Mouse (Mus musculus): ENCODE results near the gene Cpne6.

Gene Cpne6

DNA sequence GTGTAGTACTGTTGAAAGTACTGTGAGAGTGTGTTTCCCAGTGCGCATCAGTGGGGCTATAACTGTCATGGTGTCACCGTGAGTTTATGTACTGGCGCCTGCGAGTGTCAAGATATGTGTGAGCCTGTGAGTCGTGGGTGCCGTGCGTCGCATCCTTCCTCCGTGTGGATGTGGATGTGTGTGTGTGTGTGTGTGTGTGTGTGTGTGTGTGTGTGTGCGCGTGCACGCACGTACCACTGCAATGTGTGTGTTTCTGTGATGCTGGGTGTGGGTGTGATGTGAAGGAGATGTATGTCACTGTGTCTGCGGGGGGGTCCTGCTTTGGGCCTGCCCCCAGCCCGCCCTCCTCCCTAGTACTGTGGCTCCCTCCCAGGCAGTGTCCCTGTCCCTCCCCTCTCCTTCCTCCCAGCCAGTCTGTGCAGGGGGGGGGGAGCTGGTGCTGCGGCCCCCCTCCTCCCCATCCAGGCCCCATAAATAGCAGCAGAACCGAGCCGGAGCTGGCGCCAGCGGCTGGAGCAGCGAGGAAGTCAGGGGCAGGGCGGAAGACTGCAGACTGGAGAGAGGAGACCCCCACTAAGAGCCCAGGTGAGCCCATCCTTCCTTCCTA, at the start of gene Cpne6:
TSS of gene Cpne6 (plus strand) at position 321 of the 607 bp plus-strand sequence.
- no peak for DNase-seq (ENCODE audit: low read depth)

DNA sequence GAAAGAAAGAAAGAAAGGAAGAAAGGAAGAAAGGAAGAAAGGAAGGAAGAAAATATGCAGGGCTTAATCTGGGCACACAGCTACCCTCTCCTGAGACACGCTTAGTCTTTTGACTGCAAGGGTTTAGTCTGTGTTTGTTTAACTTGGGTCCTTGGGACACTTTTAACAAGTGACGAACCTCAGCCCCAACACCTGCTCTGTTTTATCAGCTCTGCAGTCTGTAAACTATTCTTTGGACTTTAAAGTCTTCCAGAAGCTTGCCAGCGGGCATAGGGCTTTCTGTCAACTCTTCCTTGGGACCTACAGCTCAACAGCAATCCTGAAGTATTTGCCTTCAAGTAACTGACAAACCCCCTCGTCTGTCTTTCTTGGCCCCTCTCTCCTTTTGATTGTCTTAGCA, 48.5 kb upstream of the Cpne6 start:
- no peak for DNase-seq (ENCODE audit: low read depth)

DNA sequence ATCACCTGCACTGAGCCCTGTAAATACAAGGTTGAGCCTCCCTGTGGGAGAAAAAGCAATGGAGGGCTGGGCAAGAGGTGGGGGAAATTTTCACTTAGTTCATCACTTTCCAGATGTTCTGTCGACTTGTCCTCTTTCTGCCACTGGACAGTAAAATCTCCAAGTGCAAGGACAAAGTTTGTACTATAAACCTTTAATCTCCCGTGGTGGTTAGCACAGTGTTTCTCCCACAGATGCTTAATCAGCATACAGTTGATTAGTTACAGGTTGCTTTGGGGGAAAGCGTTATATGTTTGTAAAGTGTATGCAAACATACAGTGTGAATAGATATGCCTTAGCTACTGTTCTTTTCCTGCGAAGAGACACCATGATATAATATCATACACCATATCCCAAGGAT, 43.8 kb upstream of the Cpne6 start:
- no peak for DNase-seq (ENCODE audit: low read depth)

- DNase-seq (ENCODE audit: low read depth), result no peak
Observed at GRCm38 (mm10) chr14:55467108-55467507, 43.1 kb upstream of the Cpne6 start.

GRCm38 (mm10) chr14:55468301-55468741, 41.9 kb upstream of the Cpne6 start:
- DNase-seq (ENCODE audit: low read depth), result no peak

DNA sequence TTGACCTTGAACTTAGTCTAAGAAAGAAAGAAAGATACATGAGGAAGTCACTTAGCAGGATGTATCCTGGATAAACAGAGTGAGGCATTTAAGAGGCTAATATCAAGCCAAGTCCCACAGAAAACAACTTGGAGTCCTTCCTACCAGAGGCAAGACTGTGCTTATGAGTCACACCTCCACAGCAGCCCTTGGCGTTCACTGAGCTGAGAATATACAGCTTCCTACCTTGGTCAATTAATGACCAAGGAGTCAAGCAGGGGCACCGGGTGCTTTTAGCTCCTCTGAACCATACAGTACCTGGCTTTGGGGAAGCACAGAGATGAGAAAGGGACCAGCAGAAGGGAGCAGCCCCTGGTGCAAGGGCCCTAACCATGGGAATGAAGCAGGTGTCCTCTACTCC, 41.2 kb upstream of the Cpne6 start:
- no peak for DNase-seq (ENCODE audit: low read depth)

- DNase-seq (ENCODE audit: low read depth), result no peak
Observed at GRCm38 (mm10) chr14:55469821-55470220, 40.4 kb upstream of the Cpne6 start.

GRCm38 (mm10) chr14:55470806-55471205, 39.4 kb upstream of the Cpne6 start:
- DNase-seq (ENCODE audit: low read depth), result no peak

DNA sequence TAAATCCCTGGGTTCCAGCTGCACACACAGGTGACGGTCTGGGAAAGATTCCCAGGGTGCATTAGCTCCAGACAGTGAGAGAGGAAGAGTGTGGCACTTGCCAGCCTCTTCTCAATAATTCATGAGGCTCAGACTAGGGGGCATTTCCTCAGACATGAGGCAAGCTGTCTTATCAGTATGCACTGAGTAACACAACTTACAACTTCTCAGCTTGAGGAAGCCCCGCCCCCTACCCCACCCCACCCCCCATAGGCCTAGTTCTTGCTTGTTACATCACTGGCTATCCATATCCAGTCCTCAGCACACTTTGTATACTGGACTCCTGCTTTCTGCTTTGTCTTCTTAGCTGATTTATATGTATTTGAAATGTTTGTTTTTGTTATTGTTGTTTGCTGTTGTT, 34.6 kb upstream of the Cpne6 start:
- no peak for DNase-seq (ENCODE audit: low read depth)

GRCm38 (mm10) chr14:55477421-55477820, 32.8 kb upstream of the Cpne6 start:
- DNase-seq (ENCODE audit: low read depth), result no peak

DNA sequence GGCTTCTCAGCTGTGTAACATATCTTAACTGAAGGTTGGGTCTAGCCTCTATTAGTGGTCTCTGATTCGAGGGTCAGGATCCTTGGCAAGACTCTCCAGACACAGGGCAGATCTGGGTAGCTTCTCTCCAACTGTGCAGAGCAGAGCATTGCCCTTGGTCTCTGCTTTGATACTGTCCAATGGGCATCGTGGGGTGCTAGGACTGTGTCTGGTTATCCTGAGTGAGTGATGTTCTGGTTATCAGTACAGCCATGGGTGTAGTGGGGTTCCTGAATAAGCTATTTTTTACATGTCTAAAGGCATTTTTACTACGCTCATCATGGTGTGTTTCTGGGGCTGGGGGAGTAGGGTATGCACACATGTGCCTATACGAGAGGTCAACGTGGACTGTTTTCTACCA, 32.4 kb upstream of the Cpne6 start:
- no peak for DNase-seq (ENCODE audit: low read depth)

GRCm38 (mm10) chr14:55478651-55479599, 31.3 kb upstream of the Cpne6 start, which contains the start of gene Dhrs4:
Dhrs4 (plus strand) TSS chr14:55478758.
- DNase-seq (ENCODE audit: low read depth), result peak; percentile 66

GRCm38 (mm10) chr14:55479629-55480028, 30.6 kb upstream of the Cpne6 start:
- no peak for DNase-seq (ENCODE audit: low read depth)

DNA sequence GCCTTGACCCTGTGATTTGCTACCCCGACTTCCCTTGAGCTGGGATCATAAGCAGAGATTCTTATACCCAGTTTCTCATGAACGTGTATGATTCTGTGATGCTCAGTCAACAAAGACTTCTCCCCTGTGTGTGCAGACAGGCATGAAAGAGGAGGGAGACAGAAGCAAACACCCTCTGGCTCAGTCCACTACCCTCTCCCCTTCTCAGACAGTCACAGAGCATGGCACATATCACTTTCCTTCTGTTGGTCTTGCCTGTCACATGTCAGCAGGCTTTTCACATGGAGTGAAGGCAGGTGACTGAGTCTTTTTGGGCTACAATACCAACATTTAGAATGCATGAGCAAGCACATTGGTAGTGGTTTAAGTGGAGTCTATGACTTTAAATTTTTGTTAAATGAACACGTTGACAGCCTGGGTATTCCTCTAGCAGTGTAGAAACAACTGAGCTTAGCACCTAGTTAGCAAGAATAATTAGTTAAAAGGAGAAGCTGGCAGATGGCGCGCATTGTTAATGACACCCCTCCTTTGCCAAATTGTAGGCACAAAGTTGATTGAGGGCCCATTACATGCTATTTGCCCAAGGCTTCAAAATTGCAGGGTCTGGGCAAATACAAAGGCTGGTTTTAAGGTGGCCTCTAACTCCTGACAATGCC, 25.7 kb upstream of the Cpne6 start:
- DNase-seq (ENCODE audit: low read depth), result no peak

- no peak for DNase-seq (ENCODE audit: low read depth)
Observed at GRCm38 (mm10) chr14:55486836-55487235, 23.4 kb upstream of the Cpne6 start.

DNA sequence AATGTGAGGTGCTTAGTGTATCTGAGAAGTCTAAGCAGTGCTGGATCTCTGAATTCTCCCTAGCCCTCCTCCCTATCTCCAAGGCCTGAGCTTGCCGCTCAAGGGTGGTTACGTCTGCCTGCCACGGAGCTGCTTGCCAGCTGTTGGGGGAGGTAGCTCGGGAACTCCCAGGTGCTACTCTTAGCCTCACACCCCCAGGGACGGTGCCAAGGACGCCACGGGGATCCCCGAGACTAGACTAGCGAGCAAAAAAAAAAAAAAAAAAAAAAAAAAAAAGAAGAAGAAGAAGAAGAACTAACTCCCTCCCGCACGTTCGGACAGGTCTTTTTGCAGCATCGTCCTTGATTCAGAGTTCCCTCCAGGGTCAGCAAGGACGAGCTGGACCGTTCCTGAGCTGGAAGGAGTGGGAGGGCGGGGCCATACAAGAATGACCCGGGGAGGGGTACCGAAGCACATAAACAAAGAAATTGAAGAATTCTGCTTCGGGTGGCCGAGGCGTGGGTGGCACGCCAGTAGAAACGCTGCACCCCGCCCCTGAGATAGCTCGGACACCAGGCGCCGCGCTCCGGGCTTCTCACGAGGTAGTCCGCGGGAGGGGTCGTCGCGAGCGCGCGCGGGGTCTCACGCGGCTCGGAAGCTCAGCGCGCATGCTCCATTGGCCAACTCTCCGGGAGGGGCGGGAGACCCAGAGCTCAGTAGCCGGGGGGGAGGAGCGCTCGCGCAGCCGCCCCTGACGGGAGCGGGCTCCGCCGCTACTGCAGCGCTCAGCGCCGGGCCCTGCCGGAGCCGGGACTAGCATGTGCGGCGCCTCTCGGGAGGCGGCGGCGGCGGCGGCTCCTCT, 19.7 kb upstream of the Cpne6 start, which contains the start of gene Carmil3:
TSS of gene Carmil3 (plus strand) at position 291 of the 841 bp plus-strand sequence.
- DNase-seq (ENCODE audit: low read depth), result no peak

GRCm38 (mm10) chr14:55491291-55491833, 18.9 kb upstream of the Cpne6 start:
- peak; percentile 66 for DNase-seq (ENCODE audit: low read depth)

GRCm38 (mm10) chr14:55492103-55492502, 18.1 kb upstream of the Cpne6 start:
- DNase-seq (ENCODE audit: low read depth), result no peak

- DNase-seq (ENCODE audit: low read depth), result no peak
Observed at GRCm38 (mm10) chr14:55495509-55496240, 14.6 kb upstream of the Cpne6 start.

GRCm38 (mm10) chr14:55496761-55497448, 13.3 kb upstream of the Cpne6 start:
- no peak for DNase-seq (ENCODE audit: low read depth)
